Mouse (Mus musculus) thymus, postnatal 10 days (tissue): ENCODE data around the gene Art2b.
"Not testable (repeated sequence)": the region's sequence is repeated elsewhere in the genome, so short reads cannot be mapped to it uniquely, and the experiment has no call there.

ENCODE experiments used
- DNase-seq, 2 experiments: peaks; one replicate each; pipeline ENCODE4 v3.0.0; 2021; ENCODE audit warnings: low spot score in 2 of 2

The Art2b gene

GRCm38 (mm10) chr7:101585408-101585807 is at the start of gene Art2b:
TSS of gene Art2b (minus strand) at chr7:101585600.
- DNase-seq, result no peak

GRCm38 (mm10) chr7:101634513-101634912 is 49.1 kb upstream of the Art2b start:
- peak in 1 of 2 experiments; percentile 15 for DNase-seq

GRCm38 (mm10) chr7:101633629-101634177 is 48.3 kb upstream of the Art2b start:
- no peak for DNase-seq

GRCm38 (mm10) chr7:101628481-101628880 is 43.1 kb upstream of the Art2b start:
- DNase-seq, result no peak

- DNase-seq, result not testable (repeated sequence)
These were observed 41.8 kb upstream of the Art2b start for GRCm38 (mm10) chr7:101627166-101627565.

- DNase-seq, result no peak
These were observed 38.9 kb upstream of the Art2b start for GRCm38 (mm10) chr7:101624283-101624682.

- DNase-seq, result not testable (repeated sequence)
These were observed 36.5 kb upstream of the Art2b start for GRCm38 (mm10) chr7:101621861-101622260.

GRCm38 (mm10) chr7:101620373-101620772 is 35.0 kb upstream of the Art2b start:
- DNase-seq, result peak in 1 of 2 experiments; percentile 50

- DNase-seq, result no peak
These were observed 32.9 kb upstream of the Art2b start for GRCm38 (mm10) chr7:101618273-101618672.

GRCm38 (mm10) chr7:101617438-101618165 is 32.2 kb upstream of the Art2b start:
- DNase-seq, result no peak

GRCm38 (mm10) chr7:101616136-101616835 is 30.9 kb upstream of the Art2b start:
- DNase-seq, result no peak

- no peak for DNase-seq
These were observed 30.0 kb upstream of the Art2b start for GRCm38 (mm10) chr7:101615406-101615805.

- not testable (repeated sequence) for DNase-seq
These were observed 27.6 kb upstream of the Art2b start for GRCm38 (mm10) chr7:101612786-101613527.

- no peak for DNase-seq
These were observed 22.4 kb upstream of the Art2b start for GRCm38 (mm10) chr7:101607845-101608244.

- DNase-seq, result no peak
These were observed 15.0 kb upstream of the Art2b start for GRCm38 (mm10) chr7:101600406-101600805.

- no peak for DNase-seq
These were observed 13.1 kb upstream of the Art2b start for GRCm38 (mm10) chr7:101598482-101598881.

GRCm38 (mm10) chr7:101594969-101595368 is 9.6 kb upstream of the Art2b start:
- no peak for DNase-seq

GRCm38 (mm10) chr7:101584271-101584670 is 1.1 kb downstream of the Art2b start:
- not testable (repeated sequence) for DNase-seq

- no peak for DNase-seq
These were observed 3.4 kb downstream of the Art2b start for GRCm38 (mm10) chr7:101582012-101582411.

GRCm38 (mm10) chr7:101580863-101581262 is 4.5 kb downstream of the Art2b start:
- peak in 1 of 2 experiments; percentile 17 for DNase-seq

GRCm38 (mm10) chr7:101574413-101574812 is 11.0 kb downstream of the Art2b start:
- DNase-seq, result no peak

- not testable (repeated sequence) for DNase-seq
These were observed 11.8 kb downstream of the Art2b start for GRCm38 (mm10) chr7:101573636-101574035.
